ENCODE assay signal across 20 mouse cellular contexts in the genomic region with DNA sequence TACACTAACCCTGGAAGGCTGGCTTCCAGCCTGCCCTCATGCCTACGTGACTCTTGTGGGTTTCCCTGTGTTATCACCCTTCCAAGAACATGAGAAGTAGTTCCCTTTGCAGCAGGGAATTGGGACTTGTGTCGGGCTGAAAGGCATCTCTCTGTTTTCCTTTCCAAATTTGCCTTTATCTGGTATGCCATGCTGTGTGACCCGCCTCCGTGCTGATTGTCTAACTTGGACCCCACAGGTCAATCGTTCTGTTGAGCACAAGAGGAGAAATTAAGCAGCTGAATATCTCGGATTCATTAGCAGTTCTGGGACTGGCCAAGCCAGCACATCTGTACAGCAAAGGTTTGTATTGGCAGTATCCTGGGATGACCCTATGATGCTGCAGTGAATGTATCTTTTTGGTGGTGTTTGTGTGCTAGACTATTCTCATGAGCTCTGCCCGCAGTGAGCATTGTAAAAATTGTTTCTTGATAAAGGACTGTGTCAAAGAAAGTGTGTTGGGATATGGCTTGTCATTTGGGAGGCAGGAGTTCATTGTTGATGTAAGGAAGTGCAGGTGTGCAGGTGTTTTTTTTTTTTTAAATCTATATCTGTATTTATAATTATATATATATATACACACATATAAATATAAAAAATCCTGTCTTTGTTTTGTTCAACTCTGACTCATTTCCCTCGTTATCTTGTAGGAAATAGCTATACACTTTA.
"Had no signal": no experiment of that assay in that cellular context is flagged by ENCODE, and none has a peak within 500 bp of the region (broad histone marks: within the 10 kb centered on the region; RNA-seq: fewer than 3 reads in every experiment).

No protein-coding gene starts in this region.

- ATAC-seq: midbrain, embryonic 16.5 days had no signal

- H3K4me2 ChIP-seq: kidney, embryonic 15.5 days; limb, embryonic 12.5 days; limb, embryonic 15.5 days; liver, embryonic 13.5 days; midbrain, embryonic 12.5 days; neural tube, embryonic 13.5 days; stomach, embryonic 15.5 days had no signal

- H3K9ac ChIP-seq: kidney, embryonic 15.5 days; limb, embryonic 12.5 days; limb, embryonic 15.5 days; liver, embryonic 13.5 days; midbrain, embryonic 12.5 days; neural tube, embryonic 13.5 days; stomach, embryonic 15.5 days had no signal

- H3K4me1 ChIP-seq: kidney, embryonic 15.5 days; limb, embryonic 12.5 days; limb, embryonic 15.5 days; liver, embryonic 13.5 days; midbrain, embryonic 12.5 days; neural tube, embryonic 13.5 days; stomach, embryonic 15.5 days had no signal

- H3K9me3 ChIP-seq: kidney, embryonic 15.5 days; limb, embryonic 12.5 days; limb, embryonic 15.5 days; liver, embryonic 13.5 days; midbrain, embryonic 12.5 days; neural tube, embryonic 13.5 days; stomach, embryonic 15.5 days had no signal

- DNase-seq: kidney, adult 8-10 months; kidney, postnatal 10 days; kidney, postnatal 36 days; left cerebral cortex, postnatal 4 days; liver, embryonic 13.5 days; lung, adult 2 months; lung, postnatal 14 days; lung, postnatal 4 days; retina, postnatal 1 day; right cerebral cortex, postnatal 25 days; spleen, adult 18-20 months; thymus, postnatal 25 days had no signal

- H3K27me3 ChIP-seq: kidney, embryonic 15.5 days; limb, embryonic 12.5 days; limb, embryonic 15.5 days; liver, embryonic 13.5 days; midbrain, embryonic 12.5 days; neural tube, embryonic 13.5 days; stomach, embryonic 15.5 days had no signal

- H3K27ac ChIP-seq: kidney, embryonic 15.5 days; limb, embryonic 12.5 days; limb, embryonic 15.5 days; liver, embryonic 13.5 days; midbrain, embryonic 12.5 days; neural tube, embryonic 13.5 days; stomach, embryonic 15.5 days had no signal

- H3K4me3 ChIP-seq: kidney, embryonic 15.5 days; limb, embryonic 12.5 days; limb, embryonic 15.5 days; liver, embryonic 13.5 days; midbrain, embryonic 12.5 days; myocyte; neural tube, embryonic 13.5 days; stomach, embryonic 15.5 days had no signal
